Mouse (Mus musculus): ENCODE data around the gene Tnfaip2.

The Tnfaip2 gene

GRCm38 (mm10) chr12:111445161-111445889 lies 3.1 kb downstream of the Tnfaip2 start:
- no peak for DNase-seq (ENCODE audit: low spot score in 2 of 2)

GRCm38 (mm10) chr12:111445890-111446613 lies 3.8 kb downstream of the Tnfaip2 start:
- no peak for DNase-seq (ENCODE audit: low spot score in 2 of 2)

GRCm38 (mm10) chr12:111446745-111447144 lies 4.5 kb downstream of the Tnfaip2 start:
- no peak for DNase-seq (ENCODE audit: low spot score in 2 of 2)

- DNase-seq (ENCODE audit: low spot score in 2 of 2) = no peak
These were observed 5.1 kb downstream of the Tnfaip2 start for GRCm38 (mm10) chr12:111447350-111447749.

- no peak for DNase-seq (ENCODE audit: low spot score in 2 of 2)
These were observed 5.9 kb downstream of the Tnfaip2 start for GRCm38 (mm10) chr12:111447898-111448760.

- DNase-seq (ENCODE audit: low spot score in 2 of 2) = no peak
These were observed 6.8 kb downstream of the Tnfaip2 start for GRCm38 (mm10) chr12:111448931-111449705.

GRCm38 (mm10) chr12:111450359-111450758 lies 8.1 kb downstream of the Tnfaip2 start:
- no peak for DNase-seq (ENCODE audit: low spot score in 2 of 2)

GRCm38 (mm10) chr12:111451561-111451960 lies 9.3 kb downstream of the Tnfaip2 start:
- DNase-seq (ENCODE audit: low spot score in 2 of 2) = no peak

GRCm38 (mm10) chr12:111454021-111454420 lies 11.8 kb downstream of the Tnfaip2 start:
- no peak for DNase-seq (ENCODE audit: low spot score in 2 of 2)

- no peak for DNase-seq (ENCODE audit: low spot score in 2 of 2)
These were observed 12.4 kb downstream of the Tnfaip2 start for GRCm38 (mm10) chr12:111454543-111455280.

- no peak for DNase-seq (ENCODE audit: low spot score in 2 of 2)
These were observed 13.1 kb downstream of the Tnfaip2 start for GRCm38 (mm10) chr12:111455311-111455846.

- no peak for DNase-seq (ENCODE audit: low spot score in 2 of 2)
These were observed 13.6 kb downstream of the Tnfaip2 start for GRCm38 (mm10) chr12:111455860-111456259.

GRCm38 (mm10) chr12:111457742-111458141 lies 15.5 kb downstream of the Tnfaip2 start:
- no peak for DNase-seq (ENCODE audit: low spot score in 2 of 2)

GRCm38 (mm10) chr12:111463570-111463969 lies 21.3 kb downstream of the Tnfaip2 start:
- DNase-seq (ENCODE audit: low spot score in 2 of 2) = no peak

GRCm38 (mm10) chr12:111466369-111466768 lies 24.1 kb downstream of the Tnfaip2 start:
- no peak for DNase-seq (ENCODE audit: low spot score in 2 of 2)

- DNase-seq (ENCODE audit: low spot score in 2 of 2) = no peak
These were observed 25.9 kb downstream of the Tnfaip2 start for GRCm38 (mm10) chr12:111468206-111468605.

- DNase-seq (ENCODE audit: low spot score in 2 of 2) = peak; percentile 72 to 73
These were observed 27.2 kb downstream of the Tnfaip2 start for GRCm38 (mm10) chr12:111469507-111469906.

- no peak for DNase-seq (ENCODE audit: low spot score in 2 of 2)
These were observed 28.9 kb downstream of the Tnfaip2 start for GRCm38 (mm10) chr12:111471119-111471518.

GRCm38 (mm10) chr12:111471721-111472120 lies 29.5 kb downstream of the Tnfaip2 start:
- no peak for DNase-seq (ENCODE audit: low spot score in 2 of 2)

GRCm38 (mm10) chr12:111472886-111473285 lies 30.6 kb downstream of the Tnfaip2 start:
- peak in 1 of 2 experiments; percentile 11 for DNase-seq (ENCODE audit: low spot score in 2 of 2)
